Mouse (Mus musculus) olfactory bulb, adult 2 months (tissue): ENCODE measurements around the gene Rnf11. TPM values are rescaled to one million over a fixed set of nuclear protein-coding genes. Genes with fewer than 3 reads are reported as not detected.
A peak's percentile ranks its signal among the peaks of the same experiment; 100 is the strongest.

Experiments used
- H3K27ac ChIP-seq: fragments of 200-500 bp; 2 replicates; pipeline ENCODE4 v1.5.1; 2012; ENCODE audit warnings: low read depth, low read length; ENCODE audit not compliant: insufficient read depth
- H3K4me1 ChIP-seq: fragments of 200-500 bp; 2 replicates; pipeline ENCODE4 v1.6.1; 2012; ENCODE audit warnings: low read length; ENCODE audit not compliant: control insufficient read depth, insufficient read depth
- H3K4me3 ChIP-seq: fragments of 200-500 bp; 2 replicates; pipeline ENCODE4 v1.5.1; 2012; ENCODE audit warnings: mild to moderate bottlenecking, low read depth, low read length, moderate library complexity; ENCODE audit not compliant: insufficient read depth
- CTCF ChIP-seq: fragments of 200-500 bp; IDR thresholded peaks from 2 replicates; pipeline ENCODE4 v1.5.1; 2012; ENCODE audit warnings: low read depth, mild to moderate bottlenecking, low read length, moderate library complexity; ENCODE audit not compliant: insufficient read depth
- POLR2A ChIP-seq: fragments of 200-500 bp; IDR thresholded peaks from 2 replicates; pipeline ENCODE4 v1.6.1; 2012; ENCODE audit warnings: mild to moderate bottlenecking, low read depth, low read length, moderate library complexity; ENCODE audit not compliant: insufficient read depth
- WGBS: fragments of 180-500 bp; shearing (Covaris S2); methylation state at CpG from one replicate; pipeline ENCODE4 v1.1.7; 2018; 5-methylcytosine and 5-hydroxymethylcytosine counted together
- polyA plus RNA-seq: library from polyadenylated mRNA; stranded (reverse); fragments of >200 nt; gene quantifications from 2 replicates; pipeline ENCODE4 v1.2.4, GENCODE M21; 2012; ENCODE audit warnings: low replicate concordance; ENCODE audit not compliant: missing spikeins, insufficient read depth, insufficient read length

Rnf11 gene
- polyA plus RNA-seq, 1 experiment, result not detected

GRCm38 (mm10) chr4:109477454-109477853, 7.1 kb downstream of the Rnf11 start:
- H3K4me3 ChIP-seq, result no peak overlapping the region
- H3K27ac ChIP-seq, result no peak overlapping the region
- no peak for TF ChIP-seq POLR2A
- H3K4me1 ChIP-seq, result no peaks in the 10 kb centered on the region
- 91% methylated on average over 3 of the region's 3 CpGs for WGBS

GRCm38 (mm10) chr4:109476554-109477014, 7.9 kb downstream of the Rnf11 start:
- TF ChIP-seq POLR2A (peak; percentile 96), CTCF (no peak)
- H3K4me3 ChIP-seq, result peak overlapping the region; percentile 99
- peak overlapping the region; percentile 91 for H3K27ac ChIP-seq
- H3K4me1 ChIP-seq, result no peaks in the 10 kb centered on the region
- under 1% methylated on average over 39 of the region's 39 CpGs for WGBS

- WGBS, result under 1% methylated on average over 67 of the region's 68 CpGs
- peak overlapping the region; percentile 91 for H3K27ac ChIP-seq
- TF ChIP-seq CTCF, result 0 out of 2 replicates have a peak, but pooled peaks have one; percentile 8
- no peak for TF ChIP-seq POLR2A
- peak overlapping the region; percentile 99 for H3K4me3 ChIP-seq
- no peaks in the 10 kb centered on the region for H3K4me1 ChIP-seq
Observed at GRCm38 (mm10) chr4:109475577-109476553, 8.7 kb downstream of the Rnf11 start.

DNA sequence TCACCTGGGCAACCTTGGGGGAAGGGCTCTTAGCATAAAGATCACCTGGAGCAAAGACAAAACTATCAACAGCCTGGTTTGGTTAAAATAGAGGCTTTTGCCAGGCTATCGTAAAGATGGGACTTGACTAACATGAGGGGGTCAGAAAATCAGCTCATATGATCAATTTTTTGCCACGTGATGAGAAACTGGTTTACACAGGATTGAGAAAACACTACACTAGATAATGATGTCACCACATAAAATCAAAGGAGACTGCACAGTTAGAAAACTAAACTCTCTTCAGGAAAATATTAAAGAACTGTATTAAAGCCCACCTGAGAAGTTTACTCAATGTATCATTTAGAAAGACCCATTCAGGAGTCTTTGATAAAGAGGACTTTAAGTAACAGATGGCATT, 9.4 kb downstream of the Rnf11 start:
- TF ChIP-seq POLR2A, result no peak
- no peak for TF ChIP-seq CTCF
- H3K4me1 ChIP-seq, result no peaks in the 10 kb centered on the region
- WGBS, result 27% methylated on average over 2 of the region's 2 CpGs
- no peak overlapping the region for H3K4me3 ChIP-seq
- no peak overlapping the region for H3K27ac ChIP-seq

DNA sequence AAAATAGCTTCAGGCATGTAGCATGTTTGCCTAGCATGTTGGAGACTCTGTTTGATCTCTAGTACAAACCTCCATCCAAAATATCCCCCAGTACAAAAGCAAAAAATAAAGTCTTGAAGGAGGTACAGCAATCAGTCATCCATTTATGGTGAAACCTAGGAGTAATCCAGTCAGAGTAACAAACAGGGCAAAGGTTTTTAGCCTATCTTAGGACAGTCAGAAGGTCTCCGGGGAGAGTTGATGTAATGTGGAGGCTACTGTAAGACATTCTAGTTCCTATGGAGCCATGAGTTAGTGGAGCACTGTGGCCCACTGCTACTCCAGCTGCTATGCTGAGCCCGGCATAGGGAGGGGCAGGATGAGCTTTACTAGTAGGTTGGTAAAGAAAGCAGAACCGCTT, 12.0 kb downstream of the Rnf11 start:
- WGBS, result 90% methylated on average over 3 of the region's 3 CpGs
- TF ChIP-seq POLR2A, result no peak
- TF ChIP-seq CTCF, result no peak
- Histone ChIP-seq H3K4me3 (no peak overlapping the region), H3K27ac (no peak overlapping the region), H3K4me1 (no peaks in the 10 kb centered on the region)

DNA sequence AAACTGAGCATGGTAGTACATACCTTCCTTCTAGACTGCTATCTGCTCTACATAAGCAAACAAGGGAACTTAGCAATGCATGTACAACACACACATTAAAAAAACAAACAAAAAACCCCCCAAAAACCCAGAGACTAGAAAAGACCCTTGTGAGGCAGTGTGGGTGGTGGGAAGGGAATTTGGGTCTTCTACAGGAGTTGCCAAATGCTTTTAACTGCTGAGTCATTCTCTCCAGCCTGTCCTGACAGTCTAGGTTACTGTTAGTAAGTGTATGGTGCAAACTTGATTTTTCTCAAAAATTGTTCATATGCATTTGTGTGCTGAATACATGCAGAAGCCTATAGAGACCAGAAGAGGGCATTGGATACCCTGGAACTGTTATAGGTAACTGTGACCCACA, 12.9 kb downstream of the Rnf11 start:
- H3K27ac ChIP-seq, result no peak overlapping the region
- no peaks in the 10 kb centered on the region for H3K4me1 ChIP-seq

DNA sequence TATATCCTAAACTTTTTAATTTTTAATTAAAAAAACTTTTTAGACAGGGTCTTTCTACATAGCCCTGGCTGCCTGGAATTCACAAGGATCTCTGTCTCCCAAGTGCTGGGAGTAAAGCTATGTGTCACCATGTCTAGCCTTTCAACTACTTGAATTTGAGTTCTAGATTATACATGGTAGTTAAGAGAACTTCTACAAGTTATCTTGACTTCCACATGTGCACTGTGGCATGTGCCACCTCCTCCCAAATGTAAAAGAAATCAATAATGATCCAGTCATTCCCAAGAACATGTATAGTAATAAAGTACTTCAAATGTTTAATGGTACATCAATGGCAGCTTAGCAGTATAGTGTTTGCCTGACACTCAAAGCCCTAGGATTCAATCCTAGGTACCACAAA, 16.8 kb downstream of the Rnf11 start:
- TF ChIP-seq CTCF, result no peak
- no peak for TF ChIP-seq POLR2A
- Histone ChIP-seq H3K27ac (no peak overlapping the region), H3K4me3 (no peak overlapping the region), H3K4me1 (no peaks in the 10 kb centered on the region)

More for the DNA sequence above, 12.9 kb downstream of the Rnf11 start:
- TF ChIP-seq CTCF (no peak), POLR2A (no peak)
- no peak overlapping the region for H3K4me3 ChIP-seq

- TF ChIP-seq CTCF (no peak), POLR2A (no peak)
- Histone ChIP-seq H3K4me1 (no peaks in the 10 kb centered on the region), H3K4me3 (no peak overlapping the region), H3K27ac (no peak overlapping the region)
Observed at GRCm38 (mm10) chr4:109463892-109464291, 20.6 kb downstream of the Rnf11 start.

DNA sequence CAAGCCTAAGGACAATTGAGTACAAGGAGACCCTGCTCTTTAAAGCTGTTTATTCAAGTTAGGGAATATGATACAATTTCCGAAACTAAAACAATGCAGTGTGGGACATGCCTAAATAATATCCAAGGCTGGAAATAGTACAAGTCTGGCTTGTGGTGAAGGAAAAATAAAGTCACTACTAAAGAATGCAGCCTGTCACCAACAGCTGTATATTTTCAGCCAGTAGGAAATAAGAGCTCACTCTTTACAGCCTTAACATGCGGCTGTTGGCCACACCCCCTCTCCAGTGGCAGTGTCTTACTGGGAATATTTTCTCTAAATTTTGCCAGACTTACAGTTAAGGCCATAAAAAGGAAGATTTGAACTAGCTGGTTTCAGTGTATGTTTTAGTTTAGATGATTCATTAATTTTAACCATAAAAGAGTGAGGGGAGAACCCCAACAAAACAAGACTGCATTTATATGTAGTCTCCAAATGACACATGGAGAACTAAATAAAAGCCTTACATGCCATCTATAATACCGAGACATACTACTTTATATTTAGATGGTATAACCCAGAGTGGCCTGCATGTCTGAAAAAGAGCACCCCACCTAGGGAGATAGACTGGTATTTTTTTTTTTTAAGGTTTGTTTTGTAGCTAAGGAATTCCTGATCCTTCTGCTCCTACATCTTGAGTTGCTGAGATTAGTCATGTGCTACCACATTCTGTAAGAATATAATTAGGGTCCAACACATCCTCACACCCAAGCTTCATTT, 23.9 kb downstream of the Rnf11 start:
- TF ChIP-seq CTCF, result no peak
- TF ChIP-seq POLR2A, result no peak
- Histone ChIP-seq H3K4me1 (no peaks in the 10 kb centered on the region), H3K4me3 (no peak overlapping the region), H3K27ac (no peak overlapping the region)
- WGBS, result 60% methylated on average over 3 of the region's 3 CpGs
